Mouse (Mus musculus) hindlimb bud, embryonic 11.5 days (tissue): ENCODE results near the gene Actr1a.
A peak's percentile ranks its signal among the peaks of the same experiment; 100 is the strongest.

Source experiments
- DNase-seq: peaks from one replicate; pipeline ENCODE4 v3.0.0-alpha.2; 2012; ENCODE audit warnings: low read depth, low spot score; ENCODE audit errors: extremely low spot score

Gene Actr1a

GRCm38 (mm10) chr19:46356701-46357138, 38.8 kb downstream of the Actr1a start:
- DNase-seq: peak; percentile 39

- DNase-seq: no peak
These were observed 45.2 kb downstream of the Actr1a start, which contains the start of gene 2310034G01Rik for GRCm38 (mm10) chr19:46350168-46350932. Gene 2310034G01Rik, minus strand, starts transcription at chr19:46350302.

- no peak for DNase-seq
These were observed 46.0 kb downstream of the Actr1a start for GRCm38 (mm10) chr19:46349550-46349949.

- DNase-seq: no peak
These were observed 46.6 kb downstream of the Actr1a start for GRCm38 (mm10) chr19:46348761-46349458.

GRCm38 (mm10) chr19:46347936-46348668, 47.4 kb downstream of the Actr1a start:
- no peak for DNase-seq

GRCm38 (mm10) chr19:46347146-46347545, 48.4 kb downstream of the Actr1a start:
- DNase-seq: no peak

GRCm38 (mm10) chr19:46344710-46345419, 50.7 kb downstream of the Actr1a start:
- DNase-seq: no peak

- no peak for DNase-seq
These were observed 56.1 kb downstream of the Actr1a start for GRCm38 (mm10) chr19:46339287-46339971.

GRCm38 (mm10) chr19:46338942-46339286, 56.6 kb downstream of the Actr1a start:
- DNase-seq: no peak

GRCm38 (mm10) chr19:46338331-46338936, 57.1 kb downstream of the Actr1a start, which contains the start of gene Cuedc2:
Gene Cuedc2, minus strand, starts transcription at chr19:46338702.
- DNase-seq: peak; percentile 96

- DNase-seq: no peak
These were observed 57.7 kb downstream of the Actr1a start for GRCm38 (mm10) chr19:46337719-46338330.

GRCm38 (mm10) chr19:46333906-46334305, 61.6 kb downstream of the Actr1a start:
- no peak for DNase-seq

GRCm38 (mm10) chr19:46332721-46333339, 62.7 kb downstream of the Actr1a start:
- no peak for DNase-seq

GRCm38 (mm10) chr19:46331936-46332335, 63.6 kb downstream of the Actr1a start:
- no peak for DNase-seq

- DNase-seq: no peak
These were observed 64.2 kb downstream of the Actr1a start for GRCm38 (mm10) chr19:46331326-46331725.

- no peak for DNase-seq
These were observed 64.9 kb downstream of the Actr1a start for GRCm38 (mm10) chr19:46330696-46331095.

GRCm38 (mm10) chr19:46329951-46330350, 65.6 kb downstream of the Actr1a start:
- DNase-seq: no peak

GRCm38 (mm10) chr19:46329031-46329641, 66.4 kb downstream of the Actr1a start:
- no peak for DNase-seq
